Mouse (Mus musculus): ENCODE data around the gene Dchs1.

DNA sequence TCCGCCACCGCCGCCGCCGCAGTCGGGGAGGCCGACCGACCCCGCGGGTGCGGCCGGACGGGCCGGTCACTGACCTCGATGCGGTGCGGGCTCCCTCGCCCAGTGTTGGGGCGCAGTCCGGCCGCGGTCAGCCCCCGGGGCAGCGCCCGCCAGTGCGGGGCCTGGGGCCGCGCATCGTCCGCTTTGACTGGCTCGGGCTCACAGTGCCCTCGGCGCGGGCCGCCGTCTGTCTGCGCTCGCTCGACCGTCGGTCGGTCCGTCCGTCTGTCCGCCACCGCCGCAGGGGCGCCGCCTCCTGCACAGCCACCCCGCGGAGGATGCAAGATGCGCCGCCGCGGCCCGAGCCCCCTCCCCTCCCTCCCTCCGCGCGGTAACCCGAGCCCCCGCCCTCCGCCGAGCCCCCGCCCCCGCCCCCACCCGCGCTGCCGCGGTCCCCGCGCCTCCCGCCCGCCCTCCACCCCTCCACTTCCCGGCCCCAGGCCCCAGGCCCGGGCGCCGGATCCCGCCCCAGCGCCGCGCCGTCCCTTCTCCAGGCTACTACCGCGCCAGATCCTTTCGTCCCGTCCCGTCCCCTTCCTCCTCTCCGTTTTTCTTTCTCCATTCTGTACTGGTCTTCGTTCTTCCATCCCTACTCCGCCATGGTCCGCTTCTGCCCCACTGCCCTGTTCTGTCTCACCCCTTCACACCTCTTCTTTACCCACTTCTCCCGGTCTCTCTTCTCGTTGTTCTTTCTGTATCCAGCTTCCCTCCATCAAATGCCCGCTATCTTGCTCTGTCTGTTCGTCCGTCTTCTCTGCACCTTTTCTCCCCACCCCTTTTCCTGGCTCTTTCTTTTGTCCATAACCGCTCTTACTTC lies at the start of gene Dchs1:
- TF ChIP-seq CTCF (IDR thresholded peaks at IDR 0.05; ENCODE audit: borderline replicate concordance, insufficient read depth, low read depth, low read length) (no peak), POLR2A (IDR thresholded peaks at IDR 0.05; ENCODE audit: borderline replicate concordance, insufficient read depth, low read length) (no peak)

Data from cerebellum, adult 2 months (tissue).